Mouse (Mus musculus) ES-CJ7 (cell line): ENCODE measurements at regions not wholly inside any gene's neighbourhood (a gene's known extent, or its start where the extent isn't known, plus 50 kb on each side); places are given as distances from the start of the nearest gene placed in this dataset.
A peak's percentile ranks its signal among the peaks of the same experiment; 100 is the strongest.

Experiments
- DNase-seq: peaks from one replicate; pipeline ENCODE4 v3.0.0; 2011; ENCODE audit warnings: low read depth, low spot score

GRCm38 (mm10) chr14:64594811-64595522, 490.9 kb downstream of the Prss52 start:
- DNase-seq, result peak; percentile 98

GRCm38 (mm10) chr14:64595523-64595889, 491.4 kb downstream of the Prss52 start:
- no peak for DNase-seq

DNA sequence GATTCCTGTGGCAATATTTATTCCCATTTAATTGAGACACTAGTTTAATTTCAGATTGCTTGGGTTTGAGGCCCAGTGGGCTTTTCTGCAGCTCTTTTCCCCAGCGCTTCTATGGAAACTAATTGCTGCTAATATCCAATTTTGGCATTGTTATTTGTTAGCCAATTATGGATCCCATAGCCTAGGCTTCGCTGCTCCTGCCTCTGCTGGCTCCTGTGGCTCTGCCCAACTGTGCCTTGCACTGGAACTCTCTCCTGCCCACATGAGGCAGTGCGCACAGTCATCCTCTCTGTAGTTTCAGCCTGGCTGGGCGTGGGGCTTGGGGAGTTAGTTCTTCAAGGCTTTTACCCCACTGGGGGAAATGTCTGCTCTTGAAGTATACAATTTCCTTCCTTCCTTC, 491.8 kb downstream of the Prss52 start:
- DNase-seq, result no peak

GRCm38 (mm10) chr14:64597218-64597617, 493.1 kb downstream of the Prss52 start:
- no peak for DNase-seq
